Mouse (Mus musculus) neural tube, embryonic 13.5 days (tissue): ENCODE results near the gene Mapk3. TPM values are rescaled to one million over a fixed set of nuclear protein-coding genes. Genes with fewer than 3 reads are reported as not detected.

Source experiments
- polyA plus RNA-seq: library from polyadenylated mRNA; unstranded; fragments of >200 nt; fragmentation: Nextera tagmentation; extraction: Ambion mirVana; gene quantifications from 2 replicates; pipeline ENCODE4 v1.2.1, GENCODE M21; 2015

Gene Mapk3
- polyA plus RNA-seq, 1 experiment from 2014 or later: 108 TPM

Other genes starting within 250 kb of the Mapk3 start
- 188 and 200 TPM in 2 replicates for gene Eif3c, start 193.2 kb upstream of the Mapk3 start, polyA plus RNA-seq
- gene Apobr, start 174.7 kb upstream of the Mapk3 start, polyA plus RNA-seq: 0.29 and 0.95 TPM in 2 replicates
- gene Cln3, start 173.8 kb upstream of the Mapk3 start, polyA plus RNA-seq: 26.3 and 27.9 TPM in 2 replicates
- not detected in 2 replicates for gene Il27, start 164.7 kb upstream of the Mapk3 start, polyA plus RNA-seq
- gene Nupr1, start 128.7 kb upstream of the Mapk3 start, polyA plus RNA-seq: 7.1 and 9.6 TPM in 2 replicates
- gene Sgf29, start 110.3 kb upstream of the Mapk3 start, polyA plus RNA-seq: 48.3 and 51.3 TPM in 2 replicates
- 1.4 and 2.1 TPM in 2 replicates for gene Sult1a1, start 83.2 kb upstream of the Mapk3 start, polyA plus RNA-seq
- 109 and 143 TPM in 2 replicates for gene Bola2, start 64.2 kb upstream of the Mapk3 start, polyA plus RNA-seq
- 16.2 and 20.5 TPM in 2 replicates for gene Slx1b, start 63.8 kb upstream of the Mapk3 start, polyA plus RNA-seq
- 92.4 and 107 TPM in 2 replicates for gene Coro1a, start 51.8 kb upstream of the Mapk3 start, polyA plus RNA-seq
- 0.56 and 1.5 TPM in 2 replicates for gene Gdpd3, start 6.7 kb downstream of the Mapk3 start, polyA plus RNA-seq
- 204 and 215 TPM in 2 replicates for gene Ypel3, start 17.4 kb downstream of the Mapk3 start, polyA plus RNA-seq
- gene Tbx6, start 21.9 kb downstream of the Mapk3 start, polyA plus RNA-seq: 0.25 and 0.66 TPM in 2 replicates
- 216 and 230 TPM in 2 replicates for gene Ppp4c, start 32.9 kb downstream of the Mapk3 start, polyA plus RNA-seq
- gene Fam57b, start 38.1 kb downstream of the Mapk3 start, polyA plus RNA-seq: 36.8 and 40.6 TPM in 2 replicates
- gene 4930451I11Rik, start 72.0 kb downstream of the Mapk3 start, polyA plus RNA-seq: not detected in 2 replicates
- gene Doc2a, start 87.8 kb downstream of the Mapk3 start, polyA plus RNA-seq: 8.2 and 9.5 TPM in 2 replicates
- 19.0 and 19.9 TPM in 2 replicates for gene Hirip3, start 102.4 kb downstream of the Mapk3 start, polyA plus RNA-seq
- gene Ino80e, start 102.8 kb downstream of the Mapk3 start, polyA plus RNA-seq: 74.3 and 79.1 TPM in 2 replicates
- gene Taok2, start 125.1 kb downstream of the Mapk3 start, polyA plus RNA-seq: 48.7 and 50.5 TPM in 2 replicates
- gene Tmem219, start 163.3 kb downstream of the Mapk3 start, polyA plus RNA-seq: 25.3 and 25.7 TPM in 2 replicates
- gene Kctd13, start 169.3 kb downstream of the Mapk3 start, polyA plus RNA-seq: 94.3 and 99.3 TPM in 2 replicates
- 5.6 and 6.6 TPM in 2 replicates for gene Asphd1, start 190.0 kb downstream of the Mapk3 start, polyA plus RNA-seq
- gene Sez6l2, start 191.0 kb downstream of the Mapk3 start, polyA plus RNA-seq: 34.7 and 35.1 TPM in 2 replicates
- gene Cdipt, start 216.3 kb downstream of the Mapk3 start, polyA plus RNA-seq: 121 and 124 TPM in 2 replicates
- gene Cdiptos, start 216.5 kb downstream of the Mapk3 start, polyA plus RNA-seq: 1.2 and 1.4 TPM in 2 replicates